Mouse (Mus musculus): ENCODE measurements around the gene Sox5.

DNA sequence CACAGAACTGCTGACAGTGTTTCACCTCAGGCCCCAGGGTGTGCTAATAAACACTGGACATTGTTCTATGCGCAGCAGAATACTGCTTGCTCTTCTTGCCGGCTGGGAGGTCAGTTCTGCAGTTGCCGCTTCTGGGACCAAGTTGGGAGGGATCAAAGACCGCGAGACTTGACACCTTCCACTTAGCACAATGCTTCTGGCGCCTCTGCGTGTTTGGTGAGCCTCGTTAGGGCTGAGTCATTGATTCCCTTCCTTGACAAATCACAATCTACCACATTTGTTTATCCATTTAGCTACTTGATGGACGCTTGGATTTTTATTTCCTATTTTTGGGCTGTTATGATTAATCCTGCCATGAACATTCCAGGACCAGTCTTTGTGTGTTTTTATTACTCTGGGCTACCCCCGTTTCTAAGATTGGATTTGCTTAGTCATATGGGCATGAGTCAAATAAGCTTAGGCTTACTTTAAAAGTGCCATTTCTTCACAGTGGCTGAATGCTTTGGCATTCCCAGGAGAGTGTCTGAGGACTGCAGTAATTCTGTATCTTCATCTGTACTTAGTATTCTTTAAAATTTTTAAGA lies 865.5 kb downstream of the Sox5 start:
- TF ChIP-seq POLR2A (IDR thresholded peaks at IDR 0.05; ENCODE audit: low read depth, low read length) (no peak), CTCF (IDR thresholded peaks at IDR 0.05; ENCODE audit: extremely low read depth, insufficient read length, insufficient replicate concordance, low read depth, low read length) (no peak)

All from small intestine, adult 2 months (tissue).